Mouse (Mus musculus) thymus, adult 2 months (tissue): ENCODE results near the gene Suclg1.

ENCODE experiments used
- CTCF ChIP-seq: fragments of 200-500 bp; IDR thresholded peaks from 2 replicates; pipeline ENCODE4 v1.5.1; 2012; ENCODE audit warnings: mild to moderate bottlenecking, control low read depth, low read length, moderate library complexity, borderline replicate concordance; ENCODE audit not compliant: control insufficient read depth, poor library complexity, insufficient read depth; ENCODE audit errors: extremely low read depth
- POLR2A ChIP-seq: fragments of 200-500 bp; IDR thresholded peaks from 2 replicates; pipeline ENCODE4 v1.6.1; 2012; ENCODE audit warnings: mild to moderate bottlenecking, low read length, control low read depth, moderate library complexity; ENCODE audit not compliant: control insufficient read depth, poor library complexity, insufficient read depth; ENCODE audit errors: extremely low read depth

DNA sequence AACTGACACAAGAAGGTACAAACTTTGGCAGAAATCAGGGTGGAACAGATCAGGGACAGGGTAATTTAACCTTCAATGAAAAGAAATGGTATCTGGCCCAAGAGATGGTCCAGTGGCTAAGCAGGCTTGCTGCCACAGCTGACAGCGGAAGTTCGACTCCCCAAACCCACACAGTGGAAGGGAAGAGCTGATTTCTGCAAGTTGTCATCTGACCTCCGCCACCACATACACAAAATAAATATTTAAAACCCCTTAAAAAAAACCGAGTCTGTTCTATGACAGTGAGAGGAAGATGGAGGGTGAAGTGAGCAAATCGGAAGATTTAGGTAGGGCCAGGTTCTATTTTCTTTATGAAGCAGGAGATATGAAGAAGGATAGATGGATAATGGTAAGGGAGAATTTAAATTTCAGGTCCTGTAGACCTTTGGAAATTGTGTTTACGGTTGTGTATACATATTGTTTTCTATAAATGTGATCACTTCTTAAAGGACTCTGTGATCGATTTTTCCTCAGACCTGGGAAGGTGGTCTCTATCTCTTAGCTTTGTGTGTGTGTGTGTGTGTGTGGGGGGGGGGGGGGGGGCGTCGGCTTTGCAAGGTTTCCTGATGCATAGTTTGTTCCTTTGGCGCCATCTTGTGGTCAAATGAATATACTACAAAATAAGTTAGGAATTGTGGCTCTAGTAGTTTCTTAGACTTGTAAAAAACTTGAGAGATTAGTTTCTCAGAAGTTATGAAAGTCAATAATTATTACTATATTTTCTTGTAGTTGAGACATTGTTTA, 20.6 kb upstream of the Suclg1 start:
- TF ChIP-seq CTCF = no peak
- TF ChIP-seq POLR2A = no peak
